Mouse (Mus musculus) ES-Bruce4 (cell line): ENCODE data around the gene Dynlrb1. TPM values are rescaled to one million over a fixed set of nuclear protein-coding genes. Genes with fewer than 3 reads are reported as not detected.

Source experiments
- H3K27ac ChIP-seq: 2 replicates; pipeline ENCODE4 v1.5.1; 2012; ENCODE audit warnings: low read length, inconsistent platforms; ENCODE audit not compliant: insufficient read depth
- H3K27me3 ChIP-seq: 2 replicates; pipeline ENCODE4 v1.6.1; 2012; ENCODE audit warnings: mild to moderate bottlenecking, low read length, inconsistent platforms; ENCODE audit not compliant: control insufficient read depth, poor library complexity, insufficient read depth, severe bottlenecking
- H3K36me3 ChIP-seq: 2 replicates; pipeline ENCODE4 v1.6.1; 2012; ENCODE audit warnings: inconsistent platforms, mild to moderate bottlenecking, low read length, moderate library complexity; ENCODE audit not compliant: control insufficient read depth, poor library complexity, insufficient read depth, severe bottlenecking
- H3K4me1 ChIP-seq: one replicate; pipeline ENCODE4 v1.8.1; 2011; ENCODE audit warnings: low read length; ENCODE audit not compliant: control insufficient read depth, insufficient read depth
- H3K4me3 ChIP-seq: 2 replicates; pipeline ENCODE4 v1.5.1; 2011; ENCODE audit warnings: low read depth, mild to moderate bottlenecking, low read length
- H3K9ac ChIP-seq: 2 replicates; pipeline ENCODE4 v1.6.1; 2012; ENCODE audit warnings: low read depth, mild to moderate bottlenecking, inconsistent platforms; ENCODE audit not compliant: poor library complexity, severe bottlenecking
- H3K9me3 ChIP-seq: replicated peaks from 2 replicates; pipeline ENCODE4 v1.6.1; 2012; ENCODE audit warnings: mild to moderate bottlenecking, low read length, inconsistent platforms; ENCODE audit not compliant: control insufficient read depth, poor library complexity, insufficient read depth, severe bottlenecking
- CTCF ChIP-seq: IDR thresholded peaks from one replicate; pipeline ENCODE4 v1.8.1; 2011; ENCODE audit warnings: low read depth, low read length
- EP300 ChIP-seq: IDR thresholded peaks from 2 replicates; pipeline ENCODE4 v1.6.1; 2011; ENCODE audit warnings: low read depth, low read length; ENCODE audit not compliant: insufficient read depth
- POLR2A ChIP-seq: IDR thresholded peaks from one replicate; pipeline ENCODE4 v1.8.1; 2011; ENCODE audit warnings: low read length; ENCODE audit not compliant: insufficient read depth
- polyA plus RNA-seq: library from polyadenylated mRNA; stranded (reverse); fragments of >200 nt; gene quantifications from 2 replicates; pipeline ENCODE4 v1.2.4, GENCODE M21; 2011; ENCODE audit warnings: low read depth; ENCODE audit not compliant: missing spikeins, insufficient read depth, insufficient read length

Dynlrb1 gene
- polyA plus RNA-seq, 1 experiment: 230 TPM

- no peak for TF ChIP-seq CTCF
- TF ChIP-seq EP300: no peak
- Histone ChIP-seq H3K27me3 (no peaks in the 10 kb centered on the region), H3K27ac (no peak overlapping the region), H3K9me3 (no peaks in the 10 kb centered on the region), H3K36me3 (no peaks in the 10 kb centered on the region), H3K4me3 (no peak overlapping the region), H3K9ac (no peak overlapping the region), H3K4me1 (no peaks in the 10 kb centered on the region)
These were observed 29.2 kb downstream of the Dynlrb1 start for GRCm38 (mm10) chr2:155265526-155265925.

DNA sequence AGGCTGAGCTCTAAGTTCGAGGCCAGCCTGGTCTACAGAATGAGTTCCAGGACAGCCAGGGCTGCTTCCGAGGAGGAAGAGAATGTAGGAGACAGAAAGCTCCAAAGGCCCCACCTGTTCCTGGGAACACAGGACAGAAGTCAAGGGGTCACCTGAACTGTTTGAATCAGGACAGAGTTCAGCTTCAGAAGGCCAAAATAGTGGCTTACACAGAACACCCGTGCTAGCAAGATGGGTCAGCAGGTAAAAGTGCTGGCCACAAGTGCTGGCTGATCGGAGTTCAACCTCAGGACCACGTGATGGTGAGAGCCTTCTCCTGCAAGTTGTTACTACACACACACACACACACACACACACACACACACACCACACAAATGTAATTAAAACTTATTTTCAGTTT, 30.6 kb downstream of the Dynlrb1 start:
- Histone ChIP-seq H3K27me3 (no peaks in the 10 kb centered on the region), H3K9me3 (no peaks in the 10 kb centered on the region), H3K27ac (no peak overlapping the region), H3K4me1 (no peaks in the 10 kb centered on the region), H3K36me3 (no peaks in the 10 kb centered on the region), H3K4me3 (no peak overlapping the region), H3K9ac (no peak overlapping the region)
- TF ChIP-seq POLR2A: no peak
- no peak for TF ChIP-seq CTCF
- no peak for TF ChIP-seq EP300

- Histone ChIP-seq H3K9me3 (no peaks in the 10 kb centered on the region), H3K9ac (no peak overlapping the region), H3K36me3 (no peaks in the 10 kb centered on the region), H3K27ac (no peak overlapping the region), H3K4me1 (no peaks in the 10 kb centered on the region), H3K4me3 (no peak overlapping the region), H3K27me3 (no peaks in the 10 kb centered on the region)
- TF ChIP-seq CTCF (peak; percentile 81), POLR2A (no peak)
These were observed 35.6 kb downstream of the Dynlrb1 start for GRCm38 (mm10) chr2:155271957-155272356.

- Histone ChIP-seq H3K9me3 (no peaks in the 10 kb centered on the region), H3K27me3 (no peaks in the 10 kb centered on the region), H3K4me3 (no peak overlapping the region), H3K9ac (no peak overlapping the region), H3K27ac (no peak overlapping the region), H3K36me3 (no peaks in the 10 kb centered on the region), H3K4me1 (no peaks in the 10 kb centered on the region)
- TF ChIP-seq EP300: no peak
These were observed 36.2 kb downstream of the Dynlrb1 start for GRCm38 (mm10) chr2:155272396-155273170.

- TF ChIP-seq POLR2A: no peak
- no peak for TF ChIP-seq CTCF
- TF ChIP-seq EP300: no peak
- H3K27ac ChIP-seq: no peak overlapping the region
These were observed 37.3 kb downstream of the Dynlrb1 start for GRCm38 (mm10) chr2:155273603-155274002.

GRCm38 (mm10) chr2:155276195-155276594, 39.9 kb downstream of the Dynlrb1 start, which contains the start of gene Map1lc3a:
Gene Map1lc3a (plus strand): TSS chr2:155276297.
- Histone ChIP-seq H3K27ac (no peak within 1 kb of the TSS), H3K27me3 (no peaks in the 10 kb centered on the region), H3K9me3 (no peaks in the 10 kb centered on the region), H3K4me3 (peak within 1 kb of the TSS; percentile 65), H3K9ac (peak within 1 kb of the TSS; percentile 66), H3K36me3 (no peaks in the 10 kb centered on the region), H3K4me1 (no peaks in the 10 kb centered on the region)
- no peak for TF ChIP-seq CTCF
- TF ChIP-seq POLR2A: no peak
- no peak for TF ChIP-seq EP300

More at GRCm38 (mm10) chr2:155273603-155274002, 37.3 kb downstream of the Dynlrb1 start:
- Histone ChIP-seq H3K9me3 (no peaks in the 10 kb centered on the region), H3K36me3 (no peaks in the 10 kb centered on the region), H3K4me1 (no peaks in the 10 kb centered on the region), H3K9ac (no peak overlapping the region), H3K27me3 (no peaks in the 10 kb centered on the region), H3K4me3 (no peak overlapping the region)
